Mouse (Mus musculus) heart, embryonic 10.5 days (tissue): ENCODE data around the gene Arl6ip6. TPM values are rescaled to one million over a fixed set of nuclear protein-coding genes. Genes with fewer than 3 reads are reported as not detected.

Experiments
- DNase-seq: peaks from one replicate; pipeline ENCODE4 v3.0.0-alpha.2; 2017; ENCODE audit warnings: low spot score
- H3K27ac ChIP-seq: fragments of 300-500 bp; sonication (generic); 2 replicates; pipeline ENCODE4 v1.5.1; 2016; ENCODE audit warnings: mild to moderate bottlenecking
- H3K27me3 ChIP-seq: fragments of 300-500 bp; sonication (generic); 2 replicates; pipeline ENCODE4 v1.6.1; 2016; ENCODE audit warnings: mild to moderate bottlenecking; ENCODE audit not compliant: poor library complexity, insufficient read depth, severe bottlenecking
- H3K36me3 ChIP-seq: fragments of 300-500 bp; sonication (generic); 2 replicates; pipeline ENCODE4 v1.6.1; 2016; ENCODE audit warnings: mild to moderate bottlenecking, moderate library complexity
- H3K4me1 ChIP-seq: fragments of 300-500 bp; sonication (generic); 2 replicates; pipeline ENCODE4 v1.6.1; 2016; ENCODE audit warnings: mild to moderate bottlenecking
- H3K4me3 ChIP-seq: fragments of 300-500 bp; sonication (generic); 2 replicates; pipeline ENCODE4 v1.5.1; 2016; ENCODE audit warnings: mild to moderate bottlenecking, moderate library complexity
- H3K9me3 ChIP-seq: fragments of 300-500 bp; sonication (generic); 2 replicates; pipeline ENCODE4 v1.6.1; 2016; ENCODE audit warnings: mild to moderate bottlenecking, moderate library complexity
- WGBS: fragments of 180-500 bp; shearing (Covaris S2); methylation state at CpG from one replicate; pipeline ENCODE4 v1.1.7; 2016; 5-methylcytosine and 5-hydroxymethylcytosine counted together
- polyA plus RNA-seq: library from polyadenylated mRNA; unstranded; fragments of >200 nt; fragmentation: Nextera tagmentation; extraction: Ambion mirVana; gene quantifications from 2 replicates; pipeline ENCODE4 v1.2.1, GENCODE M21; 2016

Gene Arl6ip6
- polyA plus RNA-seq, 1 experiment from 2014 or later = 44.0 TPM

DNA sequence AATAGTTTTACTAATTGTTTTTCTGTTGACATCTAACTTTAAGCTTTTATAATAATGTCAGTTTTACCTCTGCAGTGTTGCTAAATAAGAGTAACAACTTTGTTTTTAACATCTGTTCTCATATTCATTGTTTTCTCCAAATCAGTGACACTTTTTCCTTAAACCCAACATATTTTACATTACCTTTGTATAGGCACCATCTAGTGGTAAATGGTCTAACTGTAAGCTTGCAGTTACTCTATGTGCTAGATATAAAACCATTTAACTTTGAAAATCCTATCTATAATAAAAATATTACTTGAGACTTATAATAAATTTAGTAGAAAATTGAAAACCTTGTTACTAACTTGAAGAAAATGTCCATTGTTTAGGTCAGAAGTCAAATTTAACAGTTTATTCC lies 15.2 kb downstream of the Arl6ip6 start:
- no peak for DNase-seq
- Histone ChIP-seq H3K27me3 (no peaks in the 10 kb centered on the region), H3K4me1 (no peaks in the 10 kb centered on the region), H3K9me3 (no peaks in the 10 kb centered on the region), H3K4me3 (no peak overlapping the region), H3K36me3 (peaks cover 49% of the 10 kb centered on the region), H3K27ac (no peak overlapping the region)

- H3K9me3 ChIP-seq = no peaks in the 10 kb centered on the region
- no peak overlapping the region for H3K27ac ChIP-seq
- no peak overlapping the region for H3K4me3 ChIP-seq
- 100% methylated on average over 1 of the region's 1 CpGs for WGBS
- H3K27me3 ChIP-seq = no peaks in the 10 kb centered on the region
- no peaks in the 10 kb centered on the region for H3K4me1 ChIP-seq
- DNase-seq = no peak
- H3K36me3 ChIP-seq = peaks cover 80% of the 10 kb centered on the region
Observed at GRCm38 (mm10) chr2:53213493-53213892, 22.0 kb downstream of the Arl6ip6 start.

DNA sequence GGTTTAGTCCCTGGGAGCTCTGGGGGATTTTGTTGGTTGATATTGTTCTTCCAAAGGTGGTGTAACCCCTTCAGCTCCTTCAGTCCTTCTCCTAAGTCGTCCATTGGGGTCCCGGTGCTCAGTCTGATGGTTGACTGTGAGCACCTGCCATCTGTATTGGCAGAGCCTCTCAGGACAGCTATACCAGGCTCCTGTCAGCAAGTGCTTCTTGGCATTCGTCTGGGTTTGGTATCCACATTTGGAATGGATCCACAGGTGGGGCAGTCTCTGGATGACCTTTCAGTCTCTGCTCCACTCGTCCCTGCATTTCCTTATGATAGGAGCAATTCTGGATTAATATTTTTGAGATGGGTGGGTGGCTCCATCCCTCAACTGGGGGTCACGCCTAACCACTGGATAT lies 30.7 kb downstream of the Arl6ip6 start:
- Histone ChIP-seq H3K4me3 (no peak overlapping the region), H3K27me3 (no peaks in the 10 kb centered on the region), H3K36me3 (peaks cover 39% of the 10 kb centered on the region), H3K27ac (no peak overlapping the region), H3K4me1 (no peaks in the 10 kb centered on the region), H3K9me3 (no peaks in the 10 kb centered on the region)
- no peak for DNase-seq
- 90% methylated on average over 5 of the region's 5 CpGs for WGBS

GRCm38 (mm10) chr2:53256982-53257381 lies 65.5 kb downstream of the Arl6ip6 start:
- DNase-seq = no peak
- no peaks in the 10 kb centered on the region for H3K4me1 ChIP-seq
- WGBS = 70% methylated on average over 2 of the region's 2 CpGs
- H3K36me3 ChIP-seq = no peaks in the 10 kb centered on the region
- no peak overlapping the region for H3K4me3 ChIP-seq
- H3K9me3 ChIP-seq = no peaks in the 10 kb centered on the region
- H3K27me3 ChIP-seq = no peaks in the 10 kb centered on the region
- H3K27ac ChIP-seq = no peak overlapping the region

Other genes starting within 250 kb of the Arl6ip6 start
- 115 and 141 TPM in 2 replicates for gene Prpf40a, start 442 bp upstream of the Arl6ip6 start, polyA plus RNA-seq